Mouse (Mus musculus) midbrain, embryonic 10.5 days (tissue): ENCODE data around the gene Gas7. TPM values are rescaled to one million over a fixed set of nuclear protein-coding genes. Genes with fewer than 3 reads are reported as not detected.

Experiments
- DNase-seq: peaks from one replicate; pipeline ENCODE4 v3.0.0-alpha.2; 2017; ENCODE audit warnings: low spot score
- H3K27ac ChIP-seq: fragments of 300-500 bp; sonication (generic); replicated peaks from 2 replicates; pipeline ENCODE4 v1.5.1; 2016; ENCODE audit warnings: mild to moderate bottlenecking
- H3K27me3 ChIP-seq: fragments of 300-500 bp; sonication (generic); 2 replicates; pipeline ENCODE4 v1.6.1; 2016; ENCODE audit warnings: low read depth, mild to moderate bottlenecking; ENCODE audit not compliant: poor library complexity, severe bottlenecking
- H3K36me3 ChIP-seq: fragments of 300-500 bp; sonication (generic); 2 replicates; pipeline ENCODE4 v1.6.1; 2016; ENCODE audit warnings: mild to moderate bottlenecking, moderate library complexity
- H3K4me1 ChIP-seq: fragments of 300-500 bp; sonication (generic); 2 replicates; pipeline ENCODE4 v1.6.1; 2016
- H3K4me3 ChIP-seq: fragments of 300-500 bp; sonication (generic); 2 replicates; pipeline ENCODE4 v1.5.1; 2016; ENCODE audit warnings: mild to moderate bottlenecking, moderate library complexity
- H3K9me3 ChIP-seq: fragments of 300-500 bp; sonication (generic); replicated peaks from 2 replicates; pipeline ENCODE4 v1.6.1; 2016; ENCODE audit warnings: mild to moderate bottlenecking
- WGBS: fragments of 180-500 bp; shearing (Covaris S2); methylation state at CpG from one replicate; pipeline ENCODE4 v1.1.7; 2016; 5-methylcytosine and 5-hydroxymethylcytosine counted together
- polyA plus RNA-seq: library from polyadenylated mRNA; unstranded; fragments of >200 nt; fragmentation: Nextera tagmentation; extraction: Ambion mirVana; gene quantifications from 2 replicates; pipeline ENCODE4 v1.2.1, GENCODE M21; 2016

The Gas7 gene
- polyA plus RNA-seq, 1 experiment from 2014 or later: 2.9 TPM

DNA sequence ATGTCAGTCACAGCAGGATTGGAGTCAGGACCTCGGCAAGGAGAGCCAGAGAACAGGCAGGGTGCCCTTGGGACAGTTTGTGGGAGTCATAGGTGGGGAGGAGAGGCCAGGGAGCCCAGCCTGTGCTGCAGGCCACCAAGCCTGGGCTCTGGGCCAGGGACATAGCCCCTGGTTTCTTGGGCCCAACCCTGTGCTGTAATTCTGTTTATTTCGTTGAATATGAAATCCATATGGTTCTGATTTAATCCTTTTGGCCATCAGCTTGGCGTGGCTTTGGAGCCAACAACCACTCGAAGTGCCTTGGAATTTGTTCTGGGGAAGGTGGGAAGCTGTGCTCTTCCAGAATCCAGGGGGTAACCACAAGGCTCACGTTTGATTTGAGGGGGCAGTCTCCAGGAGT lies 113.6 kb downstream of the Gas7 start:
- Histone ChIP-seq H3K4me1 (peaks cover 28% of the 10 kb centered on the region), H3K4me3 (no peak overlapping the region), H3K27me3 (no peaks in the 10 kb centered on the region), H3K36me3 (no peaks in the 10 kb centered on the region), H3K27ac (no peak overlapping the region), H3K9me3 (no peaks in the 10 kb centered on the region)
- DNase-seq: no peak
- 79% methylated on average over 5 of the region's 5 CpGs for WGBS

- WGBS: 73% methylated on average over 8 of the region's 8 CpGs
Measured at GRCm38 (mm10) chr11:67570947-67571346, 115.7 kb downstream of the Gas7 start.

GRCm38 (mm10) chr11:67574344-67574743 lies 119.1 kb downstream of the Gas7 start:
- no peaks in the 10 kb centered on the region for H3K27me3 ChIP-seq
- no peak overlapping the region for H3K4me3 ChIP-seq
- DNase-seq: no peak
- 90% methylated on average over 5 of the region's 5 CpGs for WGBS
- H3K4me1 ChIP-seq: peaks cover 22% of the 10 kb centered on the region
- no peaks in the 10 kb centered on the region for H3K36me3 ChIP-seq
- no peak overlapping the region for H3K27ac ChIP-seq
- no peaks in the 10 kb centered on the region for H3K9me3 ChIP-seq

More at GRCm38 (mm10) chr11:67570947-67571346, 115.7 kb downstream of the Gas7 start:
- no peaks in the 10 kb centered on the region for H3K36me3 ChIP-seq
- no peak for DNase-seq
- peak overlapping the region; percentile 39; the same call in 1 of the 2 replicates for H3K27ac ChIP-seq
- H3K9me3 ChIP-seq: no peaks in the 10 kb centered on the region
- no peaks in the 10 kb centered on the region for H3K27me3 ChIP-seq
- H3K4me3 ChIP-seq: no peak overlapping the region
- peaks cover 20% of the 10 kb centered on the region for H3K4me1 ChIP-seq

DNA sequence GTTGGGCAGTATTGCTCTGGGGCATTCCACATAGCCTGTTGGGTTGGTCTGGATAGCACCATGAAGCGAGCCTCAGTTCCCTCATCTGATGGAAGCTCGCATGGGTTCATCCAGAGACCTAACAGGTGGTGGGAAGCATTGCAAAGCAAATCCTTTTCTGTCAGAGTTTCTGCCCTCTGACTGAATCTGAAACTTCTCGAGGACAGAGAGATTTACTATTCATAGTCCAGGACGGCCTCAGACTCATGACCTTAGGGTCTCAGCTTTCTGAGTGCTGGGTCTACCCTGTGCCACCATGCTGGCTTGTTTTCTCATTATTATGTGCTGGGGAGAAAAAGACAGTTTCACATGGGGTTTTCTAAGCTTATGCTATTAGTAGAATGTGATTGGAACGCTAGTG lies 122.2 kb downstream of the Gas7 start:
- no peaks in the 10 kb centered on the region for H3K36me3 ChIP-seq
- peaks cover 14% of the 10 kb centered on the region for H3K4me1 ChIP-seq
- WGBS: 75% methylated on average over 5 of the region's 5 CpGs
- H3K27ac ChIP-seq: 0 out of 2 replicates have a peak overlapping the region, but pooled peaks have one; percentile 6
- no peak for DNase-seq
- no peak overlapping the region for H3K4me3 ChIP-seq
- no peaks in the 10 kb centered on the region for H3K27me3 ChIP-seq
- H3K9me3 ChIP-seq: no peaks in the 10 kb centered on the region

DNA sequence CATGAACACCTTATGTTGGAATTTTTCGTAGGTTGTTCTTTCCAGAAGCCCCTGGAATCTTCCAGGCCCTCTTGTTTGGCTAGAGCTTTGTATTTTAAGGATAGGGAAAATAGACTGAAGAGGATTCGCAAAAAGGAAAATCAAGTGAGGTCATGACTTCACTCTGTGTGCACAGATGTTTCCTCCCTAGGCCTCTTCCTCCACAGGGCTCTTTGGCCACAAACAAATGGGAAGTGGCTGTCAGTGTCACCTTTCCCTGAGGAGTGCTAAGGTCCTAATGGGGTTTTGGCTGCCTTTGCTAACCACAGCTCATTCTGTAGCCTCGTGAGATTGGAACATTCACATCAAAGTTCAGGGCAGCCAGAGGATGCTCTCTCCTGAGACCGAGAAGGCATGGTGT lies 122.8 kb downstream of the Gas7 start:
- H3K27ac ChIP-seq: no peak overlapping the region
- no peaks in the 10 kb centered on the region for H3K9me3 ChIP-seq
- DNase-seq: no peak
- peaks cover 14% of the 10 kb centered on the region for H3K4me1 ChIP-seq
- WGBS: 70% methylated on average over 4 of the region's 4 CpGs
- H3K36me3 ChIP-seq: no peaks in the 10 kb centered on the region
- H3K4me3 ChIP-seq: no peak overlapping the region
- no peaks in the 10 kb centered on the region for H3K27me3 ChIP-seq

GRCm38 (mm10) chr11:67579136-67579535 lies 123.9 kb downstream of the Gas7 start:
- H3K4me3 ChIP-seq: no peak overlapping the region
- no peaks in the 10 kb centered on the region for H3K27me3 ChIP-seq
- 74% methylated on average over 9 of the region's 9 CpGs for WGBS
- H3K27ac ChIP-seq: no peak overlapping the region
- H3K36me3 ChIP-seq: no peaks in the 10 kb centered on the region
- no peaks in the 10 kb centered on the region for H3K9me3 ChIP-seq
- no peak for DNase-seq
- peaks cover 14% of the 10 kb centered on the region for H3K4me1 ChIP-seq

GRCm38 (mm10) chr11:67581549-67581948 lies 126.3 kb downstream of the Gas7 start:
- DNase-seq: no peak
- no peaks in the 10 kb centered on the region for H3K27me3 ChIP-seq
- H3K9me3 ChIP-seq: no peaks in the 10 kb centered on the region
- H3K4me1 ChIP-seq: peaks cover 17% of the 10 kb centered on the region
- H3K36me3 ChIP-seq: no peaks in the 10 kb centered on the region
- 58% methylated on average over 7 of the region's 7 CpGs for WGBS
- H3K4me3 ChIP-seq: no peak overlapping the region
- H3K27ac ChIP-seq: no peak overlapping the region; the same call in 1 of the 2 replicates

DNA sequence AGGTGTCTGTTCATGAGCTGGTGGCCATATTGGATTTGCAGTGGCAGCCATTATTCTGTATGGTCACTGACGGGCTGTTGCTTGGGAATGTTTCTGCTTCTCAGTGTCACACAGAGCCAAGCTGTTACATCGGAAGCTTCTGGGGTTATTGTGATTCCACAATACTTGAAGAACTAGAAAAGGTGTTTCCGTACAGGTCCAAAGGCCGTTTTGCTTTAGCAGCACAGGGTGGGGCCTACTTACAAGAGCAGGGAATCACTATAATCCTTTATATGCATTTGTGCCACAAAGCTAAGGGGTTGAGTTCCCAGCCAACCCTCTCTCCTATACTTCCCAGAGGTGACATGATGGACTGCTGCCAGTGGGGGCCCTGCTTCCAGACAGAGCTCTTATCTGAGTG lies 127.3 kb downstream of the Gas7 start:
- WGBS: 90% methylated on average over 4 of the region's 4 CpGs
- H3K4me3 ChIP-seq: no peak overlapping the region

DNA sequence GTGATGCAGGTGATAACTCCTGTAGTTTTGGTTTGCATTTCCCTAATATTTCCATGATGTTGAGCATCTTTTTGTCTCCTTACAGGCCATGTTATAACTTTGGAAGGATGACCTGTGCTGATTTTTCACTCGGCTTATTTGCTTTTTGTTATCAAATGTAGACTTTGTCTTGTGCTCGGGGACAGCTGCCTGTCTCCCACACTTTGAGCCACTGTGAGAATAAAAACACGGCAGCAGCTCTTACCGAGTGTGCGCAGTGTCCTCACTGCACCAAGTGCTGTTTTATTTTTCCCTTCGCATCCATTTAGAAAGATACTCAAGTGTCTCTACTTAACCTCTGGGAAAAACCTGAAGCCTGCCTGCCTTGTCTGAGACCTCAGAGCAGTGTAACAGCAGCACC lies 129.8 kb downstream of the Gas7 start:
- no peaks in the 10 kb centered on the region for H3K9me3 ChIP-seq
- DNase-seq: no peak
- 93% methylated on average over 6 of the region's 6 CpGs for WGBS
- H3K4me3 ChIP-seq: no peak overlapping the region
- H3K27me3 ChIP-seq: no peaks in the 10 kb centered on the region
- no peaks in the 10 kb centered on the region for H3K36me3 ChIP-seq
- H3K4me1 ChIP-seq: peaks cover 18% of the 10 kb centered on the region
- H3K27ac ChIP-seq: no peak overlapping the region

More for the DNA sequence above, 127.3 kb downstream of the Gas7 start:
- Histone ChIP-seq H3K4me1 (peaks cover 18% of the 10 kb centered on the region), H3K27ac (no peak overlapping the region), H3K27me3 (no peaks in the 10 kb centered on the region), H3K9me3 (no peaks in the 10 kb centered on the region), H3K36me3 (no peaks in the 10 kb centered on the region)
- DNase-seq: no peak

- H3K9me3 ChIP-seq: no peaks in the 10 kb centered on the region
- 90% methylated on average over 2 of the region's 2 CpGs for WGBS
- H3K4me1 ChIP-seq: peaks cover 15% of the 10 kb centered on the region
- H3K36me3 ChIP-seq: no peaks in the 10 kb centered on the region
- no peaks in the 10 kb centered on the region for H3K27me3 ChIP-seq
- H3K4me3 ChIP-seq: no peak overlapping the region
- no peak for DNase-seq
- H3K27ac ChIP-seq: no peak overlapping the region
Measured at GRCm38 (mm10) chr11:67585629-67586028, 130.4 kb downstream of the Gas7 start.

DNA sequence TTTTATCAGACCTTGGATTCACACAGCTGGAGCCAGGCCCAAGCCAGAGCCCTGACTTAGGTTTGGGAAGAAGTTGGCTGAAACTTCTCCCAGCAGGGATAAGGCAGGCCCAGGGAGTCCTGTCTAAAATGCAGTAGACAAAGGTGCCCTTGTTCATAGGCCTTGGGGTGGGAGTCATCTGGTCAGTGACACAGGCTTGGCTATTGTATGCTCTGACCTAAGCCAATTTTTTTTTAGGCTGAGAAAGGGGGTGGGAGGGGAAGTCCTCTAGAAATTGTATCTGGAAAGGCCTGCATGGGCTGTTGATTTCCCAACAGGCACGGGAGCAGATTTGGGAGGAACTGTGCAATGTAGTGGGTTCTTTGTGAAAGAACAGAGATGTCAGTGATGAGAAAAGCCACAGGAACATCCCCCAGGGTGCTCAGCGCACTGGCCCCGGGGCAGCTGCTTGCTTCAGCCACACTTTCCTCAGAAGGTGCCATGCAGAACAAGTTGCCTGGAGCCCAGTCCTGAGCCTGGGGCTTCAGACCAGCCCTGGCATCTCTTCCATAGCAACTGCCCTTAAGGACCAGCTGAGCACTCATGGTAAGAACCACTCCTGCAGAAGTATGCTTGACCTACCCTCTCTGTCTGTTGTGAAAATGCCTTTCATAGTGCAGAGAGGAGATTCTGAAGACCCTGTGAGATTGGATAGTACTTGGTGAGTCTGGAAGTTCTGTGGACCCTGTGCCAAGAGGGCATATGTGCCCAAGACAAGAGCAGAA lies 131.2 kb downstream of the Gas7 start:
- Histone ChIP-seq H3K27ac (no peak overlapping the region; the same call in 1 of the 2 replicates), H3K4me3 (no peak overlapping the region), H3K9me3 (no peaks in the 10 kb centered on the region), H3K27me3 (no peaks in the 10 kb centered on the region), H3K36me3 (no peaks in the 10 kb centered on the region), H3K4me1 (peaks cover 10% of the 10 kb centered on the region)
- no peak for DNase-seq
- WGBS: 72% methylated on average over 3 of the region's 3 CpGs

DNA sequence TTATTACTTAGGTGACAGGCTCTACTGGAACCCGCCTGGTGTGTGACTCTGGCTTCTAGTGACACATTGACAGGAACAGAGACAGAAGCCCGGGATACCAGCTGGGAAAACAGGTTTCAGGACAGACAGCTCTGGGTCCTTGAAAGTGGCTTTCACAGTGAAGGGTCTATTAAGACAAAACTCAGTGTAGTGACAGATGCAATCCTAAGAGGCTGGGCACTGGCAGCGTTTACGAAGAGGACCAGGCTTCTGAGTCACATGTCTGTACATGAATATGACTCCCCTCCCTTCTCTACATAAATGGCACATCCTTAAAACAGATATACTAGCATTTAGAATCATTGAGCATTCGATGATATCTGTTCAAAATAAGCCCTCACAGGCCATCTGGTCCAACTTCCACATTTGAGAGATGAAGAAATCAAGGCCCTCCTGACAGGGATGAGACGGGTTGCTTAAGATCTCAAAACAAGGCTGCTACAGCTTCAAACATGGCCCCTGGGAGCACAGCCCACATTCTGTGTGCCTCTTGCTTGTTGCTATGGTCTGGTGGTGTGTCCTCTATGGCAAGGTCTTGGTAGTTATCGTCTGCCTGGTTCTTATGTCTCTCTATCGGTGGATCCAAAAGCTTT lies 133.1 kb downstream of the Gas7 start:
- Histone ChIP-seq H3K4me1 (peaks cover 10% of the 10 kb centered on the region), H3K9me3 (no peaks in the 10 kb centered on the region), H3K4me3 (no peak overlapping the region), H3K36me3 (no peaks in the 10 kb centered on the region), H3K27me3 (no peaks in the 10 kb centered on the region), H3K27ac (no peak overlapping the region)
- no peak for DNase-seq
- WGBS: 85% methylated on average over 8 of the region's 8 CpGs

- Histone ChIP-seq H3K4me3 (no peak overlapping the region), H3K9me3 (no peaks in the 10 kb centered on the region), H3K36me3 (no peaks in the 10 kb centered on the region), H3K27ac (no peak overlapping the region), H3K4me1 (peaks cover 10% of the 10 kb centered on the region), H3K27me3 (no peaks in the 10 kb centered on the region)
- WGBS: 74% methylated on average over 9 of the region's 9 CpGs
- DNase-seq: no peak
Measured at GRCm38 (mm10) chr11:67588828-67589314, 133.6 kb downstream of the Gas7 start.
